Mouse (Mus musculus): ENCODE measurements around the gene Camta1. TPM values are rescaled to one million over a fixed set of nuclear protein-coding genes. Genes with fewer than 3 reads are reported as not detected.
A peak's percentile ranks its signal among the peaks of the same experiment; 100 is the strongest.

Camta1 gene
- polyA plus RNA-seq, 1 experiment from 2014 or later: 137 TPM

DNA sequence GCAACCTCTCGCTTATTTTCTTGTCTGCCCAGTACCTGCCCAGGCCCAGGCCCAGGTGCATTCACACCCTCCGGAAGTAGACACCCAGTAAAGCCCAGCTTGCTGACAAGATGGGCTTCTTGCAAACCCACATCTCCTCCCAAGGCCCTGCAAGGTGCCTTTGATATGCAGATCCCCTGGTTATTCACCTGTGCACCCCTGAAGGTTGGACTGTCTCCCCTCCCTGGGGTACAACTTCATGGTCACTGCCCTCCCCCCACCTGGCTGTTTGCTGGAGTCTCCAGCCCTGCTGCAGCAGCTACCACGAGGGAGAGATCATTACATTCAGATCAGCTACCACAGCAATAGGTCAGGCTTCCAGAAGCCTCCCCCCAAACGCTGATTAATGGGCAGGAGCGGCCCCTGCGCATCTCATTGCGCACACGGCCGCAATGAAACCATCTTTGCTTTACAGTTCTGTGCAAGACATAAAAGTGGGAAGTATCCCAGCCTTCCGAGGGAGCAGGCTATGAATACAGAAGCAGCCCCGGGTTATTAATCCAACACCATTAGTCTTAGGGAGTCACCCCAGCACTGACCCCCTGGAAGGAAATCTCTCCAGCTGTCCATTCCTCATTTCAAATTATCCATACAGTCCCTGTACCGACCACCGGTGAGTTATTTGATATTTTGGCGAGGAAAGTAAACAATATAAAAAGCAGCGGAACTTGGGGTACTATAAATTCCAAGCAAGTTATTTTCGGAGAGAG, 205.9 kb downstream of the Camta1 start:
- no peak overlapping the region for H3K4me2 ChIP-seq
- H3K27ac ChIP-seq (ENCODE audit: low read depth, low read length): no peak overlapping the region
- no peaks in the 10 kb centered on the region for H3K27me3 ChIP-seq (ENCODE audit: control insufficient read depth, insufficient read depth, low read length)
- no peaks in the 10 kb centered on the region for H3K9me3 ChIP-seq (replicated peaks; ENCODE audit: control insufficient read depth, low read length)
- H3K36me3 ChIP-seq (ENCODE audit: control insufficient read depth, insufficient read depth, low read length): no peaks in the 10 kb centered on the region
- no peaks in the 10 kb centered on the region for H3K4me1 ChIP-seq (ENCODE audit: control insufficient read depth, insufficient read depth, low read length)
- ATAC-seq (replicated peaks; ENCODE audit: insufficient number of reproducible peaks, low FRiP score, low TSS enrichment): no peak
- 65% methylated on average over 16 of the region's 16 CpGs for WGBS (ENCODE audit: insufficient replicate concordance)
- H3K4me3 ChIP-seq (ENCODE audit: low read depth, low read length): no peak overlapping the region
- H3K9ac ChIP-seq (ENCODE audit: low read depth, low read length): no peak overlapping the region

GRCm38 (mm10) chr4:151655227-151655626, 206.4 kb downstream of the Camta1 start:
- Histone ChIP-seq H3K9me3 (replicated peaks; ENCODE audit: control insufficient read depth, low read length) (no peaks in the 10 kb centered on the region), H3K9ac (ENCODE audit: low read depth, low read length) (no peak overlapping the region), H3K4me1 (ENCODE audit: control insufficient read depth, insufficient read depth, low read length) (no peaks in the 10 kb centered on the region), H3K27me3 (ENCODE audit: control insufficient read depth, insufficient read depth, low read length) (no peaks in the 10 kb centered on the region), H3K4me3 (ENCODE audit: low read depth, low read length) (no peak overlapping the region), H3K36me3 (ENCODE audit: control insufficient read depth, insufficient read depth, low read length) (no peaks in the 10 kb centered on the region), H3K4me2 (no peak overlapping the region), H3K27ac (ENCODE audit: low read depth, low read length) (no peak overlapping the region)
- no peak for ATAC-seq (replicated peaks; ENCODE audit: insufficient number of reproducible peaks, low FRiP score, low TSS enrichment)
- 68% methylated on average over 4 of the region's 4 CpGs for WGBS (ENCODE audit: insufficient replicate concordance)

GRCm38 (mm10) chr4:151642418-151642817, 219.3 kb downstream of the Camta1 start:
- Histone ChIP-seq H3K9ac (ENCODE audit: low read depth, low read length) (no peak overlapping the region), H3K36me3 (ENCODE audit: control insufficient read depth, insufficient read depth, low read length) (no peaks in the 10 kb centered on the region), H3K4me3 (ENCODE audit: low read depth, low read length) (no peak overlapping the region), H3K4me2 (no peak overlapping the region), H3K9me3 (replicated peaks; ENCODE audit: control insufficient read depth, low read length) (no peaks in the 10 kb centered on the region), H3K27me3 (ENCODE audit: control insufficient read depth, insufficient read depth, low read length) (peaks cover 8% of the 10 kb centered on the region; the same call in 1 of the 2 replicates), H3K27ac (ENCODE audit: low read depth, low read length) (no peak overlapping the region), H3K4me1 (ENCODE audit: control insufficient read depth, insufficient read depth, low read length) (peaks cover 4% of the 10 kb centered on the region)
- ATAC-seq (replicated peaks; ENCODE audit: insufficient number of reproducible peaks, low FRiP score, low TSS enrichment): no peak
- 88% methylated on average over 2 of the region's 2 CpGs for WGBS (ENCODE audit: insufficient replicate concordance)

- peaks cover 7% of the 10 kb centered on the region for H3K4me1 ChIP-seq (ENCODE audit: control insufficient read depth, insufficient read depth, low read length)
- H3K9me3 ChIP-seq (replicated peaks; ENCODE audit: control insufficient read depth, low read length): no peaks in the 10 kb centered on the region
- no peak overlapping the region for H3K27ac ChIP-seq (ENCODE audit: low read depth, low read length)
- no peak overlapping the region for H3K4me2 ChIP-seq
- no peak for ATAC-seq (replicated peaks; ENCODE audit: insufficient number of reproducible peaks, low FRiP score, low TSS enrichment)
- no peak overlapping the region for H3K9ac ChIP-seq (ENCODE audit: low read depth, low read length)
- no peaks in the 10 kb centered on the region for H3K36me3 ChIP-seq (ENCODE audit: control insufficient read depth, insufficient read depth, low read length)
- 70% methylated on average over 8 of the region's 8 CpGs for WGBS (ENCODE audit: insufficient replicate concordance)
- H3K27me3 ChIP-seq (ENCODE audit: control insufficient read depth, insufficient read depth, low read length): peaks cover 8% of the 10 kb centered on the region; the same call in 1 of the 2 replicates
- no peak overlapping the region for H3K4me3 ChIP-seq (ENCODE audit: low read depth, low read length)
Observed at GRCm38 (mm10) chr4:151640971-151641370, 220.7 kb downstream of the Camta1 start.

DNA sequence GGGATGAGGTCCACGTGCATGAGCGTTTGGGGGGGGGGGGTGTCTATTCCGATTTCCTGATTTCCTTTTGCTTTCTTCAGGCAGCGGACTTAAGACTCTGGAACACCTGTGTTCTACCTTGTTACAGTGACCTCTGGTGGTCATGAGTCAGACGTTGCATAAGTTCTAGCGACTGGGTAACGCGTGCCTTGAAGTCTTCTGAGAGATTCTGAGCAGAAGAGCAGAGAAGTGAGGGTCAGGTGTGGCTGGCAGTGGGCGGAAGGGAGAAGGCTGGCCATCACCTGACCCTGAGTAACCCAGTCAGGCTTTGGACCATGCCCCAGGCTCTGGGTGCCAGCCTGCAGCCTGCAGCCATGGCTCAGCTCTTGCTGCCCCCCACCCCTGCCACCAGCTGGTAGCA, 222.7 kb downstream of the Camta1 start:
- Histone ChIP-seq H3K9me3 (replicated peaks; ENCODE audit: control insufficient read depth, low read length) (no peaks in the 10 kb centered on the region), H3K4me2 (no peak overlapping the region), H3K27me3 (ENCODE audit: control insufficient read depth, insufficient read depth, low read length) (peaks cover 8% of the 10 kb centered on the region; the same call in 1 of the 2 replicates), H3K4me3 (ENCODE audit: low read depth, low read length) (no peak overlapping the region), H3K27ac (ENCODE audit: low read depth, low read length) (no peak overlapping the region), H3K9ac (ENCODE audit: low read depth, low read length) (no peak overlapping the region), H3K4me1 (ENCODE audit: control insufficient read depth, insufficient read depth, low read length) (peaks cover 13% of the 10 kb centered on the region), H3K36me3 (ENCODE audit: control insufficient read depth, insufficient read depth, low read length) (no peaks in the 10 kb centered on the region)
- WGBS (ENCODE audit: insufficient replicate concordance): 18% methylated on average over 9 of the region's 9 CpGs
- ATAC-seq (replicated peaks; ENCODE audit: insufficient number of reproducible peaks, low FRiP score, low TSS enrichment): no peak

DNA sequence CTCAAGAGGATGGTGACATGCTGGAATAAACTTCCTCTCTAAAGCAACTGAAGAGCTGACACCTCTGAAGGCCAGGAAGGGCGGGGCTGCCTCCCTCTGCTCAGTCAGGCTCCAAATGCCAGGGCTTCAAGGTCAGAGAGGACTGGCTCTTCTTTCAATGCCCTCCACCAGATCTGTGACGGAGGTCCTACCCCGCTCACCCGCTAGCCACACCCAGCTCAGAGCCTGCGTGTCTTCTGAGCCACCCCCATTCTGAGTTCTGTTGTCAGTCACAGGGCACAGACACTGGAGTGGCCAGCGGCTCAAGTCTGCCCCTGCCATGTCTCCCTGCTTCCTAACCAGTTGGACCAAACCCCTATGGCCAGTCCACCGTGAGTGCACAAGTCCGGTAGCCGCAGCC, 224.3 kb downstream of the Camta1 start:
- peak overlapping the region; percentile 16; the same call in 1 of the 2 replicates for H3K4me2 ChIP-seq
- H3K27me3 ChIP-seq (ENCODE audit: control insufficient read depth, insufficient read depth, low read length): peaks cover 10% of the 10 kb centered on the region
- peaks cover 16% of the 10 kb centered on the region for H3K4me1 ChIP-seq (ENCODE audit: control insufficient read depth, insufficient read depth, low read length)
- WGBS (ENCODE audit: insufficient replicate concordance): 49% methylated on average over 9 of the region's 9 CpGs
- H3K9me3 ChIP-seq (replicated peaks; ENCODE audit: control insufficient read depth, low read length): no peaks in the 10 kb centered on the region
- no peak for ATAC-seq (replicated peaks; ENCODE audit: insufficient number of reproducible peaks, low FRiP score, low TSS enrichment)
- no peak overlapping the region for H3K9ac ChIP-seq (ENCODE audit: low read depth, low read length)
- H3K36me3 ChIP-seq (ENCODE audit: control insufficient read depth, insufficient read depth, low read length): no peaks in the 10 kb centered on the region
- no peak overlapping the region for H3K27ac ChIP-seq (ENCODE audit: low read depth, low read length)
- H3K4me3 ChIP-seq (ENCODE audit: low read depth, low read length): no peak overlapping the region

DNA sequence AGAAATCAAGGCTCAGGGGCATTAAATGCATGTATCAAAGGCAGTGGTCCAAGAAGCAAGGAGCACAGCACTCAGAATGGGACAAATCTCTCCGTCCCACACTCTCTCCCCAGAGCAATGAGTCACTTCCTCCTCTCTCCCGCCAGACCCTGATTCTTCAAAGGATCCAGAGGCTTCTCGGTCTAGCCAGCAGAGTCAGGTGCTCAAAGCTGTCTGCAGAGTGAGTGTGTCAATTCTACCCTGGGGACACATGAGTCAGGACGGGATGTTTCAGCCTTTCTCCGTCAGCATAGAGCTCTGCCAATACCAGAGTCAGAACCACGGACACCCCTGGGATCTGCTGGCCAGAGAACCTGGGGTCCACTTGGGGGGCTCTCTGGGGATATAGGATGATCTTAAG, 226.9 kb downstream of the Camta1 start:
- 32% methylated on average over 6 of the region's 6 CpGs for WGBS (ENCODE audit: insufficient replicate concordance)
- no peak overlapping the region for H3K4me3 ChIP-seq (ENCODE audit: low read depth, low read length)
- peaks cover 10% of the 10 kb centered on the region for H3K27me3 ChIP-seq (ENCODE audit: control insufficient read depth, insufficient read depth, low read length)
- no peak overlapping the region for H3K9ac ChIP-seq (ENCODE audit: low read depth, low read length)
- H3K36me3 ChIP-seq (ENCODE audit: control insufficient read depth, insufficient read depth, low read length): no peaks in the 10 kb centered on the region
- H3K9me3 ChIP-seq (replicated peaks; ENCODE audit: control insufficient read depth, low read length): no peaks in the 10 kb centered on the region
- H3K4me2 ChIP-seq: no peak overlapping the region
- ATAC-seq (replicated peaks; ENCODE audit: insufficient number of reproducible peaks, low FRiP score, low TSS enrichment): no peak
- H3K4me1 ChIP-seq (ENCODE audit: control insufficient read depth, insufficient read depth, low read length): peaks cover 17% of the 10 kb centered on the region
- H3K27ac ChIP-seq (ENCODE audit: low read depth, low read length): no peak overlapping the region

DNA sequence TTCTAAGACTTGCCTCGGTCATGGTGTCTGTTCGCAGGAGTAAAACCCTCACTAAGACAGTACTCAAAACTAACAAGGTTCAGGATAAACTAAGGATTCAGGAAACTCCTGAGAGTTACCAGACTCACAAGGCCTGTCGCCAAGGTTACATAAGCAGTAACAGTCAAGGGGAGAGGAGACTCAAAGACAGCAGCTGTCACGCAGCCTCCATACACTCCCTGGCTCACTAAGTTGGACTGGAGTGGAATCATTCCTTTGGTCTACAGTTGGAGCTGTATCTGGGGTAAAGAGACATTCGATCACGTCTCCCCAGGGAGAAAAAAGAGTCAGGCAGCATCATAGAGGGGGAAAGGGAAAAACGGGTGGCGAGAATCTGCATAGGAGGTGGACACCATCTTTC, 227.9 kb downstream of the Camta1 start:
- Histone ChIP-seq H3K9me3 (replicated peaks; ENCODE audit: control insufficient read depth, low read length) (no peaks in the 10 kb centered on the region), H3K4me2 (no peak overlapping the region), H3K4me1 (ENCODE audit: control insufficient read depth, insufficient read depth, low read length) (peaks cover 17% of the 10 kb centered on the region), H3K27me3 (ENCODE audit: control insufficient read depth, insufficient read depth, low read length) (peaks cover 5% of the 10 kb centered on the region; the same call in 1 of the 2 replicates), H3K27ac (ENCODE audit: low read depth, low read length) (no peak overlapping the region), H3K36me3 (ENCODE audit: control insufficient read depth, insufficient read depth, low read length) (no peaks in the 10 kb centered on the region), H3K9ac (ENCODE audit: low read depth, low read length) (no peak overlapping the region), H3K4me3 (ENCODE audit: low read depth, low read length) (no peak overlapping the region)
- WGBS (ENCODE audit: insufficient replicate concordance): 80% methylated on average over 8 of the region's 8 CpGs
- no peak for ATAC-seq (replicated peaks; ENCODE audit: insufficient number of reproducible peaks, low FRiP score, low TSS enrichment)

- no peak overlapping the region for H3K27ac ChIP-seq (ENCODE audit: low read depth, low read length)
- no peak overlapping the region for H3K4me3 ChIP-seq (ENCODE audit: low read depth, low read length)
- H3K4me1 ChIP-seq (ENCODE audit: control insufficient read depth, insufficient read depth, low read length): peaks cover 12% of the 10 kb centered on the region
- peaks cover 2% of the 10 kb centered on the region; the same call in 1 of the 2 replicates for H3K9me3 ChIP-seq (replicated peaks; ENCODE audit: control insufficient read depth, low read length)
- H3K9ac ChIP-seq (ENCODE audit: low read depth, low read length): no peak overlapping the region
- peaks cover 3% of the 10 kb centered on the region; the same call in 1 of the 2 replicates for H3K27me3 ChIP-seq (ENCODE audit: control insufficient read depth, insufficient read depth, low read length)
- 76% methylated on average over 6 of the region's 6 CpGs for WGBS (ENCODE audit: insufficient replicate concordance)
- H3K4me2 ChIP-seq: no peak overlapping the region
- ATAC-seq (replicated peaks; ENCODE audit: insufficient number of reproducible peaks, low FRiP score, low TSS enrichment): no peak
- no peaks in the 10 kb centered on the region for H3K36me3 ChIP-seq (ENCODE audit: control insufficient read depth, insufficient read depth, low read length)
Observed at GRCm38 (mm10) chr4:151632321-151632720, 229.4 kb downstream of the Camta1 start.
